Mouse (Mus musculus) gastrocnemius, postnatal 36 days (tissue): ENCODE results near the gene Rimbp2. TPM values are rescaled to one million over a fixed set of nuclear protein-coding genes. Genes with fewer than 3 reads are reported as not detected.

Source experiments
- DNase-seq, 2 experiments: peaks; one replicate each; pipeline ENCODE4 v3.0.0; 2022
- intact Hi-C: fragments of 180-260 bp; cut with DNase I; formaldehyde crosslinking; loops from one replicate; pipeline ENCODE4 v1.15.1; 2025
- total RNA-seq, 2 experiments: library from RNA; stranded (reverse); gene quantifications; 2 replicates each; pipeline ENCODE4 v1.2.3; 2021

The Rimbp2 gene
- total RNA-seq, 2 experiments from 2014 or later = not detected

DNA sequence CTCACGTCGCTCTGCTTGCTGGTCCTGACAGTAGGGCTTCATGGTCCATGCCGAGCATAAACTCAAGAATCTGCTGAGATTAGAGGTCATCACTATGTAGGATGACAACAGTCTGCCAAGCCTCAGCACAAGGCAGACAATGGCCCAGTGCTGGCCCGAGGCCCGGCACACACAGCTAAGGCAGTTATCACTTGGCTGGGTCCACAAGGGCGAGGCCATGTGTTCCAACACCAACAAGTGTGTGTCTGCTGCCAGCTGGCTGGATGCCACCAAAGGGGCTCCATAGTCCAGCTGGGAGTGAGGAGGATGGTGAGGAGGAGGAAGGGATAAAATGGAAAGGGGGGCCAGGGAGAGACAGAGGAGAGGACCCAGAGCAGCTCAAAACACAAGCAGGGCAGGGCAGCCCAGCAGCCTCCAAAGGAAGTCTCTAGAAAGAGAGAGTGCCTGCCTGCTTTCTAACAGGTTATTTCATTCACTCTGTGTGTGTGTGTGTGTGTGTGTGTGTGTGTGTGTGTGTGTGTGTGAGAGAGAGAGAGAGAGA, 17.9 kb downstream of the Rimbp2 start:
- intact Hi-C loops = no loop called here
- DNase-seq = no peak

DNA sequence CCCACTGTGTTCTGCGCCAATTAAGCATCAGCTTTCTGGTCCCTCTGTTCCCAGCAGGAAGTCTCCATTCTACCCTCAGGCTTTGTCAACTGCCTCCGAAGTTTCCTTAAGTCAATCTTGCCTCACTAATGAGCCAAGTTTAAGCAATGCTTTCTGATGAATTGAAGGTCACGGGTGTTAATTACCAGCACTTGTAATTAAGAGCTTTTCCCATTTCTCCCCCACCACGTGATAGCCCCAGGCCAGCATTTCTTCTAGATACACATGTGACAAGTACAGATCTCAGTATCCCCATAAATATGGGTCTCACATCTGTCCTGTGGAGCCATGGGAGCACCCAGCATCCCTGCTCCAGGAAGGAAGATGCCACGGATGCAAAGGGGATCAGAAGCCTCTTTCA, 20.5 kb downstream of the Rimbp2 start:
- intact Hi-C loops = no loop called here
- DNase-seq = no peak

DNA sequence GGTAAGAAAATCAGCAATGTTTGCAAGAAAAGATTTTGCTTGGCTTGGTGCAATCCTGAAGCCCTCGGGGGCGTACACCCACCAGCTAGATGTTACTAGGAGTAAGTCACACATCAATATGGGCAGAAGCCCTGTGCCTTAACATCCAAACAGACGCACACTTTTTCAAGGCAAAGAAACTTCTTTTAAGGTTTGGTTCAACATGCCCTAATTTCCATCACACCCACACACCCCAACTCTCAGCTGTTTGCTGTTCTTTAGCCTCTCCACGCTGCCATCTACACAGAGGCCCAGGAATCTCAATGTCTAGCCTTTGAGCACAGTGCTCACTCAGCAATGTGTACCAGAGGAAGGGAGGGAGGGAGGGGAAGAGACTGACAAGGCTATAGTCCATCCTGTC, 28.2 kb downstream of the Rimbp2 start:
- DNase-seq = no peak
- intact Hi-C loops = no loop called here

DNA sequence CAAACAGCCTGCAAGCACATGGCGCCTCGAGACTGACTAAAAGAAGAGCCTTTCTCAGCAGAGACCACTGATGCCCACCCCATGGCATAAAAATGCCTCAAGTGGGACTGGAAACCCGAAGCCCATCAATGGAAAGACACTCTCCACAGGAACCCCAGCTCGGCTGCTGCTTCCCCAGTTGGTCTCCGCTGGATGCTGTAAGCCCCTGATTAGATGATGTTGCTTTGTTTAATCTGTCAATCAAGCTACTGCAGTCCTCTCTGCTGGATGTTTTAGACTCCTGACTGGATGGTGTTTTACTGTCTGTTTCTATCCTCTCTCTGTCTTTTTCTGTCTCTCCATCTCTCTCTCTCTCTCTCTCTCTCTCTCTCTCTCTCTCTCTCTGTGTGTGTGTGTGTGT, 33.2 kb downstream of the Rimbp2 start:
- DNase-seq = no peak
- intact Hi-C loops = no loop called here

DNA sequence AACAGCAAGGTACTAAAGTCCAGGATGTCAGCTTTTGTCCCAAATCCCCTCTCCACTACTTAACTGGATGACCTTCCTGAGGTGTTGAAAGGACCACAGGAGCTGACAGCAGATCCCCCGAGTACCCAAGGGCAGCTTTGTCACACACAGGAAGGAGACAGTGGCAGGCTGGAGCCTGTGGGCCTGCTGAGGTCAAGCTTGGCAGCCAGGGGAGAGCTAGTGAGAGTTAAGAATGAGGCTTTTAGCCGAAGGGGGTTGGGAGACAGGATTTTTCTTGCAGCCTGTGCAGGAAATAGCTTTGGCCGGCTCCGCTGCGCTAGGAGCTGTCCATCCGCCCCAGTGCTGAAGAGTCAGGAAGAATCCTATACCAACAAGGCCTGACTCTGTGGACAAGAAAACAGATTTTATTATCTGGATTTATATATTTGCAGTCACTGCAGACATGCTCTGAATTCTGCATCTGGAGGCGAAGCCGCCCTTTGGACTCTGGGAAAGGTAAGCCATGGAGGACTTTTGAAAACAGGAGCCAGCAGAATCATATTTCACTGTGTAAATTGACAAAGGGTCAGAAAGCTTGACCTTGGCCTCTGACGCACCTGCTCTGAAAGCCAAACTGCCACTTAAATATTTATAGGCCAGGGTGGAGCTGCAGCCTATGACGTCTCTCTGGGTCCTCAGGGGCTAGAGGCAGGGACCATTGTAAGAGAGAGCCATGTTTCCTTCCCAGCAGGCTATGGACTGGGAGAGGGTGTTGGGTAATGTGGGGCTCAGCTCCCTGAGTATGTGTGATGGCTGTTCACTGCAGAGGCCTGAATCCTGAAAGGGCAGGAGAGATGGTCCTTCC, 35.9 kb downstream of the Rimbp2 start:
- DNase-seq = no peak

DNA sequence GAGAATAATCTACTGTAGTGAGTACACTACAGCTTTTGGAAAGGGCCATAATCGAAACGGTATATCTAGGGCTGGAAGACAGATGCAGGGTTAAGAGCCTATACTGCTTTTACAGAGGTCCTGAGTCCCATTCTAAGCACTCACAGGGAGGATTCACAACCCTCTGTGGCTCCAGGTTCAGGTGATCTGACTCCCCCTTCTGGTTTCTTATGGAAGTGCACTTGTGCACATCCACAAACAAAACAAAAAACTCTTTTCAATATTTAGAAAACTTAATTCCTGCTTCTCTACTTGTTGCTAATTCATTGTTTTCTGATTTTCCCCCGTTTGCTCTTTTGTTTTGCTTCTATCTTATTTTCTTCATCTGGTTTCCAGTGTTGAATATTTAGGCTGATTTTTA, 39.5 kb downstream of the Rimbp2 start:
- no peak for DNase-seq
- intact Hi-C loops = no loop called here

More for the DNA sequence above, 35.9 kb downstream of the Rimbp2 start:
- intact Hi-C loops = no loop called here

DNA sequence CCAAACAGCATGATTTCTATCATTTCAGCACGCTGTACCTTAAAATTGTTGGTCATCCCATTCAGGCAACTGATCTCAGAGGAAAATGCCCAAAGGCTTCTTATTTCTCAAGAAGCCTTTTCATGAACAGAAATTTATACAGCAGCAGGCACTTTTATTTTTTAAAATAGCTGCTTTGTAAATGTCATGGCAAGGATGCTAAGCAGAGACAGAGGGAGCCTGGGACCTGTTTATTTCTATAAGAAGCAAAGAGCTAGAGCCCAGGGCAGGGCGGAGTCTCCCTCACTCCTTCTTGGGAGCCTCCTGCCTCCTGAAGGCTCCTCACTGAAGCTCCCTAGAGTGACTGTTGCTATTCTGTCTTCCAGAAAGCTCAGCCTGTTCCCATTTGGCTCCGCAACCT, 40.9 kb downstream of the Rimbp2 start:
- intact Hi-C loops = no loop called here
- no peak for DNase-seq

DNA sequence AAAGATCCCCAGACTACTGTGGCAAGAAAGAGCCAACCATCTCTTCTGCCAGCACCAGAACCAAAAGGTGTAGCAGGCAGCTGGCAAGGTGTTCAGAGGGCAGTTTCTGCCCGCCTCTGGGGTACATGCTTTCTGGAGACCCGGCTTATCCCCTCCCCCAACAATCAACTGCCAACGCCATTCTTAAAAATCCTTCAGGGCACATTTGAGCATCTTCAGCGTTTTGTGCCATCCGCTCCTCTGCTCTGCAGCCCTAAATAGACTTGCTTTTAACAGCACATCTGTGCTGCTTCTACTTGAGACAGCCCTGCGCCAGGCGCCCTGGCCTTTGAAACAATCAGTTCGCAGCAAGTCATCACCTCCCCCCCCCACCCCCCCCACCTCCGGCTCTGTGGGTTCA, 41.7 kb downstream of the Rimbp2 start:
- DNase-seq = no peak
- intact Hi-C loops = no loop called here

DNA sequence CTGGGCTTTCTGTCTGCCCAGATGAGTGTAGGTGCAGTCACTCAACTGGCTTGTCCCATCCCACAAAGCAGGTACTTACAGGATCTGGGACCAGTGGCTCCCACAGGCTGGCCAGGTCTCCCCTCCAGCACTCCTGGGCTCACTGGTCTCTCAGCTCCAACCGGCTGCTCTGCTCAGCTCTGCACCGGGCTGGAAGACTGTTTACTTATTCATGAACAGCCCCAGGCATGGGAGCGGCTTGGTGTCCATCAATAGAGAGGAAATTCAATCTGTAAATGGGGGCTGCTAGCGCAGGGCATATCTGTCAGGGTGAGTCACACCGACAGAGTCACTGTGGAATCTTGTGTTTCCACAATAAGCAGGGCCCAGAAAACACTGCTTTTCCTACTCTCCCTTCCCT, 49.2 kb downstream of the Rimbp2 start:
- intact Hi-C loops = no loop called here
- no peak for DNase-seq

DNA sequence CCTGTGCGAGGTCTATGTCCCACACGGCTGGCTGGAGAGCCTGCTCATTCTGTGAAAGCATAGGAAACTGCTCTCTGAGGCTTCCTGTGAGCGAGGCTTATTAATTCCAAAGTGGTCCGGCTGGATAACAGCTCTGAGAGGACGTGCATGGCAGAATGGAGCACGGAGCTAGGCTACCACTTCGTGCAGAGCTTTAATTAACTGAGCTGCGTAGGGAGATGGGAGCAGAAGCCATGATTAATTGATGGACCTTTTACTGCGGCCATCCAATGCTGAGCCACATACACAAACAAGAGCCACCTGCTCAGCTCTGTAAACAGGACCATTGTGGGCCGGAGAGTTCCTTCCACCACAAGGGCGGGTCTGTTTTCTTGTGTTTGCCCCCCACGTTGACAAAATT, 50.2 kb downstream of the Rimbp2 start:
- intact Hi-C loops = no loop called here

DNA sequence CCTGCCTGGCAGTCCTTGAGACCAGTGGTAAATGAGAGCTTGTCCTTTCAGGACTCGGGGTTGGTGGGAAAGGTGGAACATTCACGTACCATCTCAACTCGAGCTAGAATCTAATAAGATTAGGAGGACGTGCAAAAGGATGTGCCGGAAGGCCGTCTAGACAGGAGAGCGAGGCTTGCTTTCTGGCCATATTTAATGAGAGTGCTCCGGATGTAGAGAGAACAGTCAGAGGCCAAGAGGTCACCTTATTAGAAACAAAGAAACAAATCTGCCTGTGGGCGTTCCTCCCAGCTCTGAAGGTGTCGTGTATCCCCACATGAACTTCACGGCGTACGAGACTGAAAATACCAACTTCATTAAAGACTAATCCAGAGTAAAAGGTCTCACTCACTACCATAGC, 53.3 kb downstream of the Rimbp2 start:
- no peak for DNase-seq
- intact Hi-C loops = no loop called here

More for the DNA sequence above, 50.2 kb downstream of the Rimbp2 start:
- no peak for DNase-seq

DNA sequence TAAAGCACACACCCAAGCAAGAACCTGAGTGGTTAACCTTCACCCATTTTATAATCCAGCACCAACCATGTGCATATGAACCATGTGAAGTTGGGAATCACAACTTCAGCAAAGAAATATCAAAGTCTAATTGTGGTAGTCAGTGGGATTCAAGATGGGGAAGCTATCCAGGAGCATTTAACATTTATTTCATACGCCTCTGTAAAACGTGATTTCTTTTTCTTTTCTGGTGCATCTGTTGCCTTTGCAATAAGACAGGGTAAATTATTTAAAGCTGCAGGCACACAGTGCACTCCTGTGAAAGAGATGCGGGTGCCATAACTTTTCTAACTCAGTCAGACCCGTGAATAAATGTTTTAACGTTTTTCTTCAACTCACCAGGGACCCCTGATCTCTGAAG, 58.4 kb downstream of the Rimbp2 start:
- intact Hi-C loops = no loop called here
- DNase-seq = no peak

DNA sequence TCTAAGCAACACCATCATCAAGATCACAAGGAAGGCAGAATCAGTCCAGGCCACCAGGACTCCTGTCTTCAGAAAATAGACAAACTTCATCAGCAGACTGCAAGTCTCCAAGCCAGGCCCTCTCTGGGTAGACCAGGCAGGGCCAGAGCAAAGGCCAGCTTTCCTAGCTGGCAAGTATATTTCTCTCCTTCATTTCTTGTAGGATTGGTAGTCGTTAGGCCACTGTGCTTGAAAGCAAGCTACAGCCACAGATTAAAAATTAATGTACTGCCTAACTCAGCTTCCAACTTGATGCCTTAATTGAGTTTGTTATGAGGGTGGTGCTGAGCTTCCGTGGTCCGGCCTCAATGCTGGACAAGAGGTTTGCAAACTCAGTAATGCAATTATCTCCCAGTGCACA, 65.7 kb downstream of the Rimbp2 start:
- intact Hi-C loops = no loop called here

DNA sequence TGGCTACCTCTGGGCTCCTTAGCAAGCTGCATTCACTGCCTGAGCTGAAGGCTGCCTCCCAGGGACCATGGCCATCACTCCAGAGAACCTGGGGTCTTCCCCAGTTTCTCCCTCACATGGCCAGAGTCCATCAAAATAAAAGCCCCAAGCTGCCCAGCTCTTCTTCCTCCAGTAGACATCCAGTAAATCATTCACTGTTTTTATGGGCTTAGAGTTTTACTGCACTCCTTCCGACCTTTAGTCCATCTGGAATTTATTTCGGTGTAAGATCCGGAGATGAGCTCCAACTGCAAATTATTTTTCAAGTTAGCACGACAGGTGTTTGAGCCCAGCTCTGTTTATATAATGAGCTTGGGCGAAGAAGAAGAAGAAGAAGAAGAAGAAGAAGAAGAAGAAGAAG, 69.0 kb downstream of the Rimbp2 start:
- DNase-seq = no peak
- intact Hi-C loops = no loop called here

More for the DNA sequence above, 65.7 kb downstream of the Rimbp2 start:
- DNase-seq = no peak

DNA sequence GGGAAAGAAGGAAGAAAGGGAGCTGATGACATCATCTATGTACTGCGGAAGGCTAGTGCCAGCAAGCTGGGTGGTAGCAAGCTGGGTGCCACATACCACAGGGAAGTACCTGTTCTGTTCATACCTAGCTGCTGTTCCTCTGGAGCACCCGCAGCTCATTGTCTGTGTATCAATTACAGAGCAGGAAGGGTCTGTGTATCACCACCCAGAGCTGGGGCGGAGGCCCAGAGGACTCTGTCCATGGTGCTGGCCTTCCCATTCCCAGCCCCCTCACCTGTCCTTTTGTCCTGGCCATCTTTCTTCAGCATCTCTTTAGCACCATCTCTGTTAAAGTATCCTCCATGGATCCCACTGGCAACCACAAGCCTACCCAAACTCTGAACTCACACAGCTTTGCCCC, 74.2 kb downstream of the Rimbp2 start:
- no peak for DNase-seq
- intact Hi-C loops = no loop called here

DNA sequence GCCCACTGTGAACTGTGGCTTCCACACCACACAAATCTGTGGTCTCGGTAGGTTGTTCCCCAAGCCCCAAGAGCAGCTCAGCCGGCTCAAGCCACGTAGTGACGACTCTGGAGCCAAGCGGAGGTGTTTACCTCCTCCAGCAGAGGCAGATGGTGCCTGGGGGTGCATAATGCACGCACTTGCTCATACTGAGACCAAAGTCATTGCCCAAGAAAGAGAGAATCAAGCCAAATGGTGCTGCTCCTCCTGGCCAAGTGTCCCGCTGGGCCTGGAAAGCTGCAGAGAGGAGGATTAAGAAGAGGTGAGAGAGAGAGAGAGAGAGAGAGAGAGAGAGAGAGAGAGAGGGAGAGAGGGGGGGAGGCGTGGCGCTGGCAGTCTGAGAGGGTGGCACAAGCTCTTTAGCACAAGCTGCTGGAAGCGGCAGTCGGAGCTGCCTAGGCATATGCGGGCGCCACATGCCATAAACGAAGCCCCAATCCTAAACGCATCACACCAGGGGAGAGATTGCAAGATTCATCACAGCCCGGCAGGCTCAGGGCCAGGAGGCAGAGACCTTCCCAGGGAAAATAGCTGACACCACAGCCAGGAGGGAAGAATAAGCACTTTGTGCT, 75.8 kb downstream of the Rimbp2 start:
- DNase-seq = no peak
- intact Hi-C loops = no loop called here

DNA sequence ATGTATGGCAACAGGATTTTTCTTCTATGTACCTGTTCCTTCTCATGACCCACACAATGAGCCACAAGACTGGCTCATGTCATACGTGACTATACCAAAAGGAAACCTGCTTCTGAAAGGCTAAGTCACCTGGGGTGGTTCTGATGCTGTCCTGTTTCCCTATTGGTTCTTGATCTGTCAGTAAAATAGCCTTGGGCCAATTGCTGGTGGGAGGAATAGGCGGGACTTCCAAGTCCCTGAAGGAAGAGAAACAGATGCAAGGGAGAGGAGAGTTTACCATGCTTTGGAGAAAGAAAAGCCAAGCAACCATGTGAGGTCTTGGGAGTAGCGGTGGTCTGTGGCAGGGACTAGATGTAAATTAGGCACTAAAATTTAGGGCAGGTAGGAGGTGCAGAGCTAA, 81.6 kb downstream of the Rimbp2 start:
- intact Hi-C loops = no loop called here
- no peak for DNase-seq

DNA sequence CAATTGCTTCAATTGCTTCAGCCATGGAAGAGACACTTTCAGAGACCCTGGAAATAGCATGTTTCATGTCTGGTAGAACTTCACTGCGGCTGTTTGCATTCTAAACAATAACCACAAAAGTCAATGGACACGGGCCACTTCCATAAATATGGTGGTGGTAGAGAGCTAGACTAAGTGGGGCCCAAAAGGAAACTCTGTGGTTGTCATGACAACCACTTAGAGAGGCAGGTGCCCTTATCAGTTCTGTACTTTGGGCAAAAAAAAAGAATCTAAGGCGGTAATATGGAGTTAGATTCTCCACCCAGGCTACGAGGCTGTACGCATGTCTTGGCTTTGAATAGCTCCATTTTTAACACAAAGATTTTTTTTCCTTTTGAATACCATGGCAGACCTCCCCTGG, 86.5 kb downstream of the Rimbp2 start:
- DNase-seq = no peak
- intact Hi-C loops = no loop called here

DNA sequence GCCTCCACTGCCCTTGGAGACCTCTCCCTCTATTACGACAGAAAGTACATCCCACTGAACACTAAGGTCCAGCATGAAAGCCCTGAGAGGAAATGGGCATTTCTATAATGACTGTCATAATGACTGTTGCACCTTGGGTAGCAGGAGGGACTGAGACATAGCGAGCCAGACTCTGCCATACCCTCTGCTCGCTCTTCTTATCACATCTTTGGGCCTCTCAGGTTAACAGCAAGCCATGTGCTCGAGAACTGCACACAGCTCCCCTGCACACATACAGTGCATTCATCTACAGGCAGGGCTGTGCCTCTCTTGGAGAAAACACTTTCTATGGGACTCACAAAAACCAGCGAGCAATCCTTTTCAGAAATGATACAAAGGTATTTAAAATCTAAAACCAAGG, 87.0 kb downstream of the Rimbp2 start:
- intact Hi-C loops = no loop called here

DNA sequence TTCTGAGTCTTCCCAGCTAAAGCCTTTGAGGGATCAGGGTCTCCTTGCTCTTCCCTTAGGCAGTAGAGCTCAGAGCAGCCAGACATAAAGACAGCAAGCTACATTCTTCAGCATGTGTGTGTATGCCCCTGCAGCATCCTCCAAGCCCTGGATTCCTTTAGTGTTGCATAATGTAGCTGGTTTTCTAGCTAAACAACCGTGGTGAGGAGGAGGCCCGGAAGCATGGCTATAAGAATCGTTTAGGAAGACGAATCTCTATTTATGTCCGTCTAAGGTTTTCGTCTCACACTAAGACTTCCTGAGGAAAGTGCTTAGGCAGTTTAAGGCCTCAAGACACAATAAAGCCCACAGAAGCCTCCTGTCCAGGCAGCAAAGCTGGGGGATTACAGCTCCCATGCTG, 89.8 kb downstream of the Rimbp2 start:
- intact Hi-C loops = no loop called here
- no peak for DNase-seq

More for the DNA sequence above, 87.0 kb downstream of the Rimbp2 start:
- no peak for DNase-seq

DNA sequence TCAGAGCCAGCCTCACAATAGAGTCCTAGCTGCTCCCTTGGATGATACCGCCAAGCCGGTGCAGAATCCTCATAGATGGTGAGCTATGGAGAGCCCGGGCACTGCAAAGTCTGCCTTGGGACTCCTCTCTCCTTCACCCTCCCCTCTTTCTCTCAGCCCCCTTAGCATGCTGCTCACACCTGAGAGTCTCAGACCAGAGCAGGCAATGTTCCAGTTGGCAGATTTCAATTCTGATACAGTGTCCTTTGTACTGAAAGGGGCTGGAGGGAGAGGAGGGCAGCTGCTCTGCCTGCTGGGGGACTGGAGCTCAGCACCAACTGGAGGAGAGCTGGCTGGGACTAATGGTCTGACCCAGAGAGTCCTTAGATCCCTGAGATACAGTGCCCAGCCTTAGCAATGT, 92.4 kb downstream of the Rimbp2 start:
- intact Hi-C loops = no loop called here
- no peak for DNase-seq

DNA sequence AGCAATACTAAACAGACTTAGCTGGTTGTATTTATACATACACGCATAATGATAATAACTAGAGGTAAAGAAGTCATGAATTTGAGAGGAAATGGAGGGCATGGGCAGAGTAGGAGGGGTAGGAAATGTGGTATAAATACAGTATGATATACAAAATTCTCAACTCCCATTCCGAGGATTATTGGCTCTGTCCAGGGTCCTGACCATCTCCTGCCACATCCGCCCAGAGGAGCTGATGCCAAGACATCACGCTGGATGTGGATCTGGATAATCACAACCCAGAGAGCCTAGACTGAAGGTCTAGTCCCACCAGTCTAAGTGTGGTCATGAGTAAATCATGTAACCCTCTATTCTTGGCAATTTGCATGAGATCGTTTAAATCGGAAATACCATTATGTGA, 100.5 kb downstream of the Rimbp2 start:
- intact Hi-C loops = no loop called here
- DNase-seq = no peak
